Mouse (Mus musculus): ENCODE results near the gene Sh3bgrl2. TPM values are rescaled to one million over a fixed set of nuclear protein-coding genes. Genes with fewer than 3 reads are reported as not detected.
"Not testable (repeated sequence)": the region's sequence is repeated elsewhere in the genome, so short reads cannot be mapped to it uniquely, and the experiment has no call there.

Gene Sh3bgrl2
- 1 to 10 TPM in 2 of 4 experiments, under 1 TPM in 2; 0.24 to 1.5 (median 0.94) TPM for total RNA-seq (2022)

- peak; percentile 22 to 34 for DNase-seq (ENCODE audit: low spot score in 2 of 2)
Observed at GRCm38 (mm10) chr9:83547830-83548689, at the start of gene Sh3bgrl2. TSS of gene Sh3bgrl2 (plus strand) at chr9:83548327.

GRCm38 (mm10) chr9:83519081-83519480 is 29.0 kb upstream of the Sh3bgrl2 start:
- not testable (repeated sequence) for DNase-seq (ENCODE audit: low spot score in 2 of 2)

GRCm38 (mm10) chr9:83519510-83520155 is 28.5 kb upstream of the Sh3bgrl2 start:
- no peak for DNase-seq (ENCODE audit: low spot score in 2 of 2)

- no peak for DNase-seq (ENCODE audit: low spot score in 2 of 2)
Observed at GRCm38 (mm10) chr9:83527341-83528060, 20.6 kb upstream of the Sh3bgrl2 start.

- no peak for DNase-seq (ENCODE audit: low spot score in 2 of 2)
Observed at GRCm38 (mm10) chr9:83533044-83533769, 14.9 kb upstream of the Sh3bgrl2 start.

GRCm38 (mm10) chr9:83536959-83537358 is 11.2 kb upstream of the Sh3bgrl2 start:
- DNase-seq (ENCODE audit: low spot score in 2 of 2), result no peak

- no peak for DNase-seq (ENCODE audit: low spot score in 2 of 2)
Observed at GRCm38 (mm10) chr9:83537510-83537909, 10.6 kb upstream of the Sh3bgrl2 start.

- no peak for DNase-seq (ENCODE audit: low spot score in 2 of 2)
Observed at GRCm38 (mm10) chr9:83537921-83538536, 10.1 kb upstream of the Sh3bgrl2 start.

- no peak for DNase-seq (ENCODE audit: low spot score in 2 of 2)
Observed at GRCm38 (mm10) chr9:83539809-83540491, 8.2 kb upstream of the Sh3bgrl2 start.

- DNase-seq (ENCODE audit: low spot score in 2 of 2), result no peak
Observed at GRCm38 (mm10) chr9:83540492-83540857, 7.7 kb upstream of the Sh3bgrl2 start.

- no peak for DNase-seq (ENCODE audit: low spot score in 2 of 2)
Observed at GRCm38 (mm10) chr9:83540975-83541374, 7.2 kb upstream of the Sh3bgrl2 start.

- DNase-seq (ENCODE audit: low spot score in 2 of 2), result no peak
Observed at GRCm38 (mm10) chr9:83545240-83545639, 2.9 kb upstream of the Sh3bgrl2 start.

- DNase-seq (ENCODE audit: low spot score in 2 of 2), result no peak
Observed at GRCm38 (mm10) chr9:83546316-83546715, 1.8 kb upstream of the Sh3bgrl2 start.

- DNase-seq (ENCODE audit: low spot score in 2 of 2), result no peak
Observed at GRCm38 (mm10) chr9:83547229-83547628, 898 bp upstream of the Sh3bgrl2 start.

- no peak for DNase-seq (ENCODE audit: low spot score in 2 of 2)
Observed at GRCm38 (mm10) chr9:83549866-83550265, 1.7 kb downstream of the Sh3bgrl2 start.

GRCm38 (mm10) chr9:83551116-83551515 is 3.0 kb downstream of the Sh3bgrl2 start:
- no peak for DNase-seq (ENCODE audit: low spot score in 2 of 2)

GRCm38 (mm10) chr9:83551632-83552031 is 3.5 kb downstream of the Sh3bgrl2 start:
- no peak for DNase-seq (ENCODE audit: low spot score in 2 of 2)

GRCm38 (mm10) chr9:83555580-83555979 is 7.5 kb downstream of the Sh3bgrl2 start:
- no peak for DNase-seq (ENCODE audit: low spot score in 2 of 2)

GRCm38 (mm10) chr9:83556236-83556635 is 8.1 kb downstream of the Sh3bgrl2 start:
- DNase-seq (ENCODE audit: low spot score in 2 of 2), result no peak

All from gastrocnemius, adult 8-10 months (tissue).